Mouse (Mus musculus) ES-E14 (cell line): ENCODE data around the gene Plpp3. TPM values are rescaled to one million over a fixed set of nuclear protein-coding genes. Genes with fewer than 3 reads are reported as not detected.

Experiments
- DNase-seq: peaks from one replicate; pipeline ENCODE4 v3.0.0-alpha.2; 2013; ENCODE audit warnings: low read depth, low spot score
- H3K27ac ChIP-seq: 2 replicates; pipeline ENCODE4 v1.5.1; 2012; ENCODE audit warnings: low read depth, mild to moderate bottlenecking, low read length, moderate library complexity, mixed read lengths; ENCODE audit not compliant: poor library complexity, insufficient read depth, severe bottlenecking
- H3K36me3 ChIP-seq: 2 replicates; pipeline ENCODE4 v1.6.1; 2012; ENCODE audit warnings: mild to moderate bottlenecking, low read length, moderate library complexity, mixed read lengths; ENCODE audit not compliant: control insufficient read depth, poor library complexity, insufficient read depth, severe bottlenecking
- H3K4me1 ChIP-seq, 2 experiments: fragments of 150-350 bp in 1 of 2; sonication (generic) in 1 of 2; 2 replicates each; pipeline ENCODE4 v1.6.1; 2012; ENCODE audit warnings: low read length in 2 of 2, mild to moderate bottlenecking in 1 of 2, mixed read lengths in 1 of 2; ENCODE audit not compliant: control insufficient read depth in 2 of 2, insufficient read depth in 2 of 2, poor library complexity in 1 of 2
- H3K4me3 ChIP-seq, 2 experiments: fragments of 150-350 bp in 1 of 2; sonication (generic) in 1 of 2; 2 replicates each; pipeline ENCODE4 v1.5.1; 2012; ENCODE audit warnings: low read length in 2 of 2, low read depth in 1 of 2, mild to moderate bottlenecking in 1 of 2, mixed read lengths in 1 of 2; ENCODE audit not compliant: insufficient read depth in 1 of 2, poor library complexity in 1 of 2, severe bottlenecking in 1 of 2
- H3K9ac ChIP-seq: 2 replicates; pipeline ENCODE4 v1.6.1; 2012; ENCODE audit warnings: low read depth, mild to moderate bottlenecking, low read length, mixed read lengths; ENCODE audit not compliant: poor library complexity, insufficient read depth, severe bottlenecking
- H3K9me3 ChIP-seq: fragments of 150-350 bp; sonication (generic); 2 replicates; pipeline ENCODE4 v1.6.1; 2012; ENCODE audit warnings: low read depth, mild to moderate bottlenecking, low read length; ENCODE audit not compliant: control insufficient read depth, insufficient read depth
- CHD2 ChIP-seq: IDR thresholded peaks from 2 replicates; pipeline ENCODE4 v1.6.1; 2014; ENCODE audit warnings: mild to moderate bottlenecking, low read depth, low read length, inconsistent platforms
- HCFC1 ChIP-seq: IDR thresholded peaks from 2 replicates; pipeline ENCODE4 v1.6.1; 2012; ENCODE audit warnings: low read length, inconsistent platforms, borderline replicate concordance; ENCODE audit not compliant: insufficient read depth
- MAFK ChIP-seq: IDR thresholded peaks from 2 replicates; pipeline ENCODE4 v1.6.1; 2014; ENCODE audit warnings: mild to moderate bottlenecking, low read depth, low read length, inconsistent platforms; ENCODE audit not compliant: insufficient read depth
- ZC3H11A ChIP-seq: IDR thresholded peaks from 2 replicates; pipeline ENCODE4 v1.6.1; 2012; ENCODE audit warnings: low read depth, mild to moderate bottlenecking, inconsistent platforms, low read length, borderline replicate concordance
- ZNF384 ChIP-seq: IDR thresholded peaks from 2 replicates; pipeline ENCODE4 v1.6.1; 2012; ENCODE audit warnings: low read depth, low read length, inconsistent platforms
- in situ Hi-C, 2 experiments: fragments of 600-800 bp; cut with MboI; formaldehyde crosslinking; loops; one replicate each; pipeline ENCODE4 v1.15.1; 2025; ENCODE audit warnings: low sequenced_read_pairs in 2 of 2, inconsistent platforms in 1 of 2; ENCODE audit not compliant: unreplicated experiment in 2 of 2
- total RNA-seq: library from RNA; depleted of rRNA; stranded (reverse); fragments of 300-350 nt; gene quantifications from 2 replicates; pipeline ENCODE4 v1.2.3, GENCODE M21; 2012

The Plpp3 gene
- total RNA-seq, 1 experiment = 11.8 TPM

- TF ChIP-seq ZNF384 = no peak
- TF ChIP-seq MAFK = no peak
- TF ChIP-seq CHD2 = no peak
- no peak for TF ChIP-seq ZC3H11A
- no peak for DNase-seq
- H3K36me3 ChIP-seq = peaks cover 5% of the 10 kb centered on the region
- H3K27ac ChIP-seq = no peak overlapping the region; the same call in 1 of the 2 replicates
- in situ Hi-C loops = no loop called here
- H3K4me3 ChIP-seq = no peak overlapping the region
- no peaks in the 10 kb centered on the region for H3K9me3 ChIP-seq
- H3K4me1 ChIP-seq = peaks cover 10 to 30% of the 10 kb centered on the region in 2 experiments; a peak in 3 of 4 replicates
- H3K9ac ChIP-seq = no peak overlapping the region
These were observed 43.7 kb downstream of the Plpp3 start for GRCm38 (mm10) chr4:105200624-105201524.

- no peak for TF ChIP-seq CHD2
- no peak for TF ChIP-seq HCFC1
- TF ChIP-seq ZNF384 = no peak
- TF ChIP-seq ZC3H11A = no peak
- no peak for TF ChIP-seq MAFK
- Histone ChIP-seq H3K36me3 (peaks cover 5% of the 10 kb centered on the region), H3K4me1 (peaks cover 13 to 39% of the 10 kb centered on the region in 2 experiments), H3K9ac (no peak overlapping the region), H3K27ac (no peak overlapping the region), H3K4me3 (no peak overlapping the region), H3K9me3 (no peaks in the 10 kb centered on the region)
- in situ Hi-C loops = no loop called here
- no peak for DNase-seq
These were observed 45.3 kb downstream of the Plpp3 start for GRCm38 (mm10) chr4:105202439-105202838.

GRCm38 (mm10) chr4:105203303-105203761 is 46.2 kb downstream of the Plpp3 start:
- DNase-seq = no peak
- TF ChIP-seq ZNF384 (no peak), CHD2 (no peak), ZC3H11A (no peak), MAFK (no peak), HCFC1 (no peak)
- H3K4me3 ChIP-seq = no peak overlapping the region
- H3K4me1 ChIP-seq = peaks cover 13 to 43% of the 10 kb centered on the region in 2 experiments
- no peaks in the 10 kb centered on the region for H3K9me3 ChIP-seq
- peaks cover 5% of the 10 kb centered on the region for H3K36me3 ChIP-seq
- H3K9ac ChIP-seq = no peak overlapping the region
- in situ Hi-C loops = no loop called here
- peak overlapping the region; percentile 15; the same call in 1 of the 2 replicates for H3K27ac ChIP-seq

- no peak for TF ChIP-seq ZNF384
- TF ChIP-seq MAFK = no peak
- no peak for TF ChIP-seq ZC3H11A
- no peak for TF ChIP-seq HCFC1
- TF ChIP-seq CHD2 = no peak
- no peak for DNase-seq
- peak overlapping the region; percentile 23; the same call in 1 of the 2 replicates for H3K27ac ChIP-seq
- H3K4me3 ChIP-seq = no peak overlapping the region
- H3K4me1 ChIP-seq = peaks cover 17 to 46% of the 10 kb centered on the region in 2 experiments
- peaks cover 2% of the 10 kb centered on the region for H3K36me3 ChIP-seq
- in situ Hi-C loops = no loop called here
- no peak overlapping the region for H3K9ac ChIP-seq
- H3K9me3 ChIP-seq = no peaks in the 10 kb centered on the region
These were observed 46.9 kb downstream of the Plpp3 start for GRCm38 (mm10) chr4:105204071-105204470.
